Mouse (Mus musculus) ES-E14 (cell line): ENCODE data around the gene Olfr1329. TPM values are rescaled to one million over a fixed set of nuclear protein-coding genes. Genes with fewer than 3 reads are reported as not detected.

Experiments
- DNase-seq: peaks from one replicate; pipeline ENCODE4 v3.0.0-alpha.2; 2013; ENCODE audit warnings: low read depth, low spot score
- H3K27ac ChIP-seq: 2 replicates; pipeline ENCODE4 v1.5.1; 2012; ENCODE audit warnings: low read depth, mild to moderate bottlenecking, low read length, moderate library complexity, mixed read lengths; ENCODE audit not compliant: poor library complexity, insufficient read depth, severe bottlenecking
- H3K36me3 ChIP-seq: 2 replicates; pipeline ENCODE4 v1.6.1; 2012; ENCODE audit warnings: mild to moderate bottlenecking, low read length, moderate library complexity, mixed read lengths; ENCODE audit not compliant: control insufficient read depth, poor library complexity, insufficient read depth, severe bottlenecking
- H3K4me1 ChIP-seq, 2 experiments: fragments of 150-350 bp in 1 of 2; sonication (generic) in 1 of 2; 2 replicates each; pipeline ENCODE4 v1.6.1; 2012; ENCODE audit warnings: low read length in 2 of 2, mild to moderate bottlenecking in 1 of 2, mixed read lengths in 1 of 2; ENCODE audit not compliant: control insufficient read depth in 2 of 2, insufficient read depth in 2 of 2, poor library complexity in 1 of 2
- H3K4me3 ChIP-seq, 2 experiments: fragments of 150-350 bp in 1 of 2; sonication (generic) in 1 of 2; 2 replicates each; pipeline ENCODE4 v1.5.1; 2012; ENCODE audit warnings: low read length in 2 of 2, low read depth in 1 of 2, mild to moderate bottlenecking in 1 of 2, mixed read lengths in 1 of 2; ENCODE audit not compliant: insufficient read depth in 1 of 2, poor library complexity in 1 of 2, severe bottlenecking in 1 of 2
- H3K9ac ChIP-seq: 2 replicates; pipeline ENCODE4 v1.6.1; 2012; ENCODE audit warnings: low read depth, mild to moderate bottlenecking, low read length, mixed read lengths; ENCODE audit not compliant: poor library complexity, insufficient read depth, severe bottlenecking
- H3K9me3 ChIP-seq: fragments of 150-350 bp; sonication (generic); 2 replicates; pipeline ENCODE4 v1.6.1; 2012; ENCODE audit warnings: low read depth, mild to moderate bottlenecking, low read length; ENCODE audit not compliant: control insufficient read depth, insufficient read depth
- CHD2 ChIP-seq: IDR thresholded peaks from 2 replicates; pipeline ENCODE4 v1.6.1; 2014; ENCODE audit warnings: mild to moderate bottlenecking, low read depth, low read length, inconsistent platforms
- HCFC1 ChIP-seq: IDR thresholded peaks from 2 replicates; pipeline ENCODE4 v1.6.1; 2012; ENCODE audit warnings: low read length, inconsistent platforms, borderline replicate concordance; ENCODE audit not compliant: insufficient read depth
- MAFK ChIP-seq: IDR thresholded peaks from 2 replicates; pipeline ENCODE4 v1.6.1; 2014; ENCODE audit warnings: mild to moderate bottlenecking, low read depth, low read length, inconsistent platforms; ENCODE audit not compliant: insufficient read depth
- ZC3H11A ChIP-seq: IDR thresholded peaks from 2 replicates; pipeline ENCODE4 v1.6.1; 2012; ENCODE audit warnings: low read depth, mild to moderate bottlenecking, inconsistent platforms, low read length, borderline replicate concordance
- ZNF384 ChIP-seq: IDR thresholded peaks from 2 replicates; pipeline ENCODE4 v1.6.1; 2012; ENCODE audit warnings: low read depth, low read length, inconsistent platforms
- in situ Hi-C, 2 experiments: fragments of 600-800 bp; cut with MboI; formaldehyde crosslinking; loops; one replicate each; pipeline ENCODE4 v1.15.1; 2025; ENCODE audit warnings: low sequenced_read_pairs in 2 of 2, inconsistent platforms in 1 of 2; ENCODE audit not compliant: unreplicated experiment in 2 of 2
- total RNA-seq: library from RNA; depleted of rRNA; stranded (reverse); fragments of 300-350 nt; gene quantifications from 2 replicates; pipeline ENCODE4 v1.2.3, GENCODE M21; 2012; rRNA removed

The Olfr1329 gene
- total RNA-seq, 1 experiment, result not detected

DNA sequence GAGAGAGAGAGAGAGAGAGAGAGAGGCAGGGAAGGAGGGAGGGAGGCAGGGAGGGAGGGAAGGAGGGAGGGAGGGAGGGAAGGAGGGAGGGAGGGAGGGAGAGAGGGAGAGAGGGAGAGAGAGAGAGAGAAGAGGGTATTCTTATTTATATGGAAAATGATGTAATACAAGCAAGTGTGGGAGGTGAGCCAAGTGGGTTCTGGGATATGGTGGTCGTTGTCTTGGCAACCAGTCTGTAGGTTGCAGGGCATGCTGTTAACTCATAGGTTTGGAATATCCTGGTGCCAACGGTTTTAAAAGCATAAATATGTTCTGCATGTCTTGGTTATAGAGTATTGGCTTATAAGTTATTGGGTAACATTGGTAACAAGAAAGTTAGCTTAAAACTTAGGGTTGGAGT, 15.3 kb downstream of the Olfr1329 start:
- TF ChIP-seq MAFK (no peak), ZC3H11A (no peak), ZNF384 (no peak), HCFC1 (no peak), CHD2 (no peak)
- no peaks in the 10 kb centered on the region for H3K9me3 ChIP-seq
- DNase-seq, result no peak
- H3K27ac ChIP-seq, result no peak overlapping the region
- no peaks in the 10 kb centered on the region; a peak in 1 of 4 replicates for H3K4me1 ChIP-seq
- in situ Hi-C loops, result no loop called here
- no peak overlapping the region for H3K4me3 ChIP-seq
- no peak overlapping the region for H3K9ac ChIP-seq
- H3K36me3 ChIP-seq, result no peaks in the 10 kb centered on the region

DNA sequence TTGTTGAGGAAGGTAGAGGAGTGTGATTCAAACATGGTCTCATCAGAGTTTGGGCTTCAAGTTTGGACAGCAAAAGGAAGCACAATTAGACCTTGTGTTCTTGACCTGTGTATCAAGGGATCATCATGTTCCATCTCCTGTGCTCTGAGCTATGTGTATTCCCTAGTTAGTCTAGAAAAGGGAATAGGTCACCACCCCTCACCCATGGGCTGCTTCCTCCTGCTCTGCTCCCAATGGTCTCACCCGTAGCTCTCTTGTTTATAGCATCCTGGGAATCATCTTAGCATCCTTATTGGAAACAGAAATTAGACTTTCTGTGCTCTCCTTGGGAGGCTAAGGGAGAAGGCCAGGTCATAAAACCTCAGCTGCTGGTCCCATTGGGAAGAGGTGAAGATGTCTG, 29.0 kb downstream of the Olfr1329 start, which contains the start of gene Olfr1330:
Gene Olfr1330, plus strand, starts transcription at position 301 of the 400 bp plus-strand sequence.
- in situ Hi-C loops, result no loop called here

DNA sequence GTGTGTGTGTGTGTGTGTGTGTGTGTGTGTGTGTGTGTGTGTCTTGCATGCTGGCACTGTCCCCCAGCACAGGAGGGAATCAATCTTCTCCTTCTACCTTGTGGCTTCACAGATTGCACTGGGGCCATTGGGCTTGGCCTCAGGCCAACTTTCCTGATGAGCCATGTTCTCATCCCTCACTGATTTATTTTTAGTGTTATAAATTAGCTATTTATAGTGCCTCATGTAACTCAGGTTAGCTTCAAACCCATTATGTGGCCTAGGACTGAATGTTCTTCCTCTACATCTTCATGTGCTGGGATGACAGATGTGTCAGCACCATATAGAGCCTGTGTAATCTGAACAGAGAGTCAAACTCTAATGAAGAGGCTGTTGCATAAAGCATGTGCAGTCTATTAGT, 49.7 kb downstream of the Olfr1329 start:
- H3K27ac ChIP-seq, result no peak overlapping the region
- H3K4me3 ChIP-seq, result no peak overlapping the region
- no peak for DNase-seq
- H3K4me1 ChIP-seq, result no peaks in the 10 kb centered on the region
- in situ Hi-C loops, result no loop called here
- no peaks in the 10 kb centered on the region for H3K36me3 ChIP-seq
- no peak for TF ChIP-seq CHD2
- no peak for TF ChIP-seq ZC3H11A
- TF ChIP-seq MAFK, result no peak
- no peak for TF ChIP-seq HCFC1
- no peak for TF ChIP-seq ZNF384
- no peaks in the 10 kb centered on the region for H3K9me3 ChIP-seq
- H3K9ac ChIP-seq, result no peak overlapping the region

More for the DNA sequence above, 29.0 kb downstream of the Olfr1329 start, which contains the start of gene Olfr1330:
- H3K4me3 ChIP-seq, result no peak within 1 kb of the TSS
- no peaks in the 10 kb centered on the region for H3K4me1 ChIP-seq
- no peaks in the 10 kb centered on the region for H3K36me3 ChIP-seq
- H3K9me3 ChIP-seq, result no peaks in the 10 kb centered on the region
- TF ChIP-seq HCFC1 (no peak), CHD2 (no peak), MAFK (no peak), ZNF384 (no peak), ZC3H11A (no peak)
- no peak for DNase-seq
- no peak within 1 kb of the TSS for H3K9ac ChIP-seq
- no peak within 1 kb of the TSS for H3K27ac ChIP-seq

Other genes starting within 250 kb of the Olfr1329 start
- gene Olfr1342, start 224.7 kb downstream of the Olfr1329 start, total RNA-seq, result not detected in 2 replicates
- 0.04 TPM in 1 of 2 replicates, not detected in the other for gene Olfr1341, start 213.9 kb downstream of the Olfr1329 start, total RNA-seq
- gene Olfr1340, start 197.3 kb downstream of the Olfr1329 start, total RNA-seq, result not detected in 2 replicates
- gene Olfr1339, start 185.3 kb downstream of the Olfr1329 start, total RNA-seq, result not detected in 2 replicates
- gene Olfr1338, start 158.7 kb downstream of the Olfr1329 start, total RNA-seq, result not detected in 2 replicates
- not detected in 2 replicates for gene Olfr1337, start 134.9 kb downstream of the Olfr1329 start, total RNA-seq
- not detected in 2 replicates for gene Olfr1335, start 107.5 kb downstream of the Olfr1329 start, total RNA-seq
- not detected in 2 replicates for gene Olfr1333, start 81.2 kb downstream of the Olfr1329 start, total RNA-seq
- not detected in 2 replicates for gene Olfr1331, start 52.8 kb downstream of the Olfr1329 start, total RNA-seq
- gene Olfr1330, start 28.9 kb downstream of the Olfr1329 start, total RNA-seq, result not detected in 2 replicates
- 0.11 TPM in 1 of 2 replicates, not detected in the other for gene Olfr1328, start 21.1 kb upstream of the Olfr1329 start, total RNA-seq
- not detected in 2 replicates for gene Lao1, start 44.1 kb upstream of the Olfr1329 start, total RNA-seq
- 526 and 1,358 TPM in 2 replicates for gene Slc2a1, start 191.2 kb upstream of the Olfr1329 start, total RNA-seq